Mouse (Mus musculus) liver, adult 2 months (tissue): ENCODE measurements around the gene Gpha2.

Experiments
- CTCF ChIP-seq: fragments of 200-500 bp; IDR thresholded peaks from 2 replicates; pipeline ENCODE4 v1.5.1; 2011; ENCODE audit warnings: low read depth, low read length, control low read depth
- POLR2A ChIP-seq: fragments of 200-500 bp; IDR thresholded peaks from 2 replicates; pipeline ENCODE4 v1.6.1; 2011; ENCODE audit warnings: low read length, control low read depth; ENCODE audit not compliant: insufficient read depth; ENCODE audit errors: extremely low read depth

DNA sequence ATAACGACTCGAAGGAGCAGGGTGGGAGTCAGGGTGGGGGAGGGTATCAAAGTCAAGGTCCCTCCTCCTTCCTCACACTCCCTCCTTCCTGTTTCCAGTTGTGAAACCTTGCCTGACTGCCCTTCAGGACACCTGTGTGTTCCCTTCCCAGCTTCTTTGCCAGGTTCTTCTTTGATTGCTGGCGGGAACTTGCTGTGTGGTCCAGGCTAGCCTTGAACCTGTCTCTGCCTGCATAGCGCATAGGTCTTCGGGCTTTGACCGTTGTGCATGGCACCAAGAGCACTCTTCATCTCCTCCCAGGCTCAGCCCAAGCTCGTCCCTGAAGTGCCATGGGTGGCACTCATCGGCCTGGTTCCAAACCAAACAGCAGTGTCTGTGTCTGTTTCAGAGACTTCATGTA lies 38.8 kb downstream of the Gpha2 start:
- TF ChIP-seq CTCF: no peak
- no peak for TF ChIP-seq POLR2A
